Mouse (Mus musculus): ENCODE data around the gene Cacna1s. TPM values are rescaled to one million over a fixed set of nuclear protein-coding genes. Genes with fewer than 3 reads are reported as not detected.

Gene Cacna1s
- total RNA-seq, 1 experiment from 2014 or later = 1.6 TPM

DNA sequence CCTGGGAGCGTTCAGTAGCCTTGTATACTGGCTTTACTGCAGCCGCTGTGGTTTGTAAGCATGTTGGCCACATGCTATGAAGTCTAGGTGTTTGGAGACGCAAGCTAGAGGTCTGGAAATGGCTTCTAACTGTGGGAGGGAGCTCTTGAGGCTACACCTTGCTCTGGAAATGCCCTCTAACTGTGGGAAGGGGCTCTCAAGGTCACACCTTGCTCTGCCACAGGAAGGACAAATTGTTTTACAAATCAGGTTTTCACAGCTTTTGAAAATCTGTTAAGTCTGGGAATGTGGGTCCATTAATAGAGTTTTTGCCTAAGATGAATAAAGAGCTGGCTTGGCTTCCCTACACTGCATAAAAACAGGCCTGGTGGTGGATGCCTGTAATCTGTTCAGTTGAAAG is 41.2 kb downstream of the Cacna1s start:
- ATAC-seq (replicated peaks in 1 of 2; ENCODE audit: insufficient read depth in 1 of 2, low FRiP score in 2 of 2, low TSS enrichment in 1 of 2, low read depth in 1 of 2, poor library complexity in 2 of 2, severe bottlenecking in 2 of 2) = no peak

DNA sequence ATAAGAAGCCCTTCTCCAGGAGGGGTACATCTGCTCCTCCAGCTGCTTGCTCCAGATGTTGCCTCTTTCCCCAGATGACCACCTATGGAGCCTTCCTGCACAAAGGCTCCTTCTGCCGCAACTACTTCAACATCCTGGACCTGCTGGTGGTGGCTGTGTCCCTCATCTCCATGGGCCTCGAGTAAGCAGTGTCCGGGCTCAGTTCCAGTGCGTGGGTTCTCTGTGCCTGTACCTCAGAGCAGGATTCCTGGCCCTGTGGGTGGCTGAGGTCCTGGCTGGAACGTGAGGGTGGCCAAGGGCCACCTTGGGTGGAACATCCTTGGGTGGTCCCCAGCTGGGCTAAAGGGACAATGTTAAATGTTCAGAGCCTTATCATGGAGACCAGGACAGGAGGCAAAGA is 42.3 kb downstream of the Cacna1s start:
- ATAC-seq (replicated peaks in 1 of 2; ENCODE audit: insufficient read depth in 1 of 2, low FRiP score in 2 of 2, low TSS enrichment in 1 of 2, low read depth in 1 of 2, poor library complexity in 2 of 2, severe bottlenecking in 2 of 2) = no peak

DNA sequence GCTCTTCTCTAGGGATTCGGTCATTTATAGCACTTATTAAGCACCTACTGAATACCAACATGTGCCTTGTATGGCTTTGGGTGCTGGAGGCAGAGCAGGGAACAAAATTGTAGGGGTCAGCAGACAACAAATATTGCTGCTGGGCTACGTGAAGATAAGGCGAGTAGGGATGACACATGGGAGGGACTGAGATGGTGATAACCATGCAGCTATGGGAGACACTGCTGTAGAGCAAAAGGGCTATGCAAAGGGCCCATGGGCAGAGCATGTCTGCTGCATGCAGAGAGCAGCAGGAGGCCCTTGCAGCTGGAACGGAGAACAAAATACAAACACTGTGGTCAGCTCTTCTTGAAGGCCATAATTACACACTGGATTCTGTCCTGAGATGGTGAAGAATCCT is 49.5 kb downstream of the Cacna1s start:
- no peak for ATAC-seq (replicated peaks in 1 of 2; ENCODE audit: insufficient read depth in 1 of 2, low FRiP score in 2 of 2, low TSS enrichment in 1 of 2, low read depth in 1 of 2, poor library complexity in 2 of 2, severe bottlenecking in 2 of 2)

DNA sequence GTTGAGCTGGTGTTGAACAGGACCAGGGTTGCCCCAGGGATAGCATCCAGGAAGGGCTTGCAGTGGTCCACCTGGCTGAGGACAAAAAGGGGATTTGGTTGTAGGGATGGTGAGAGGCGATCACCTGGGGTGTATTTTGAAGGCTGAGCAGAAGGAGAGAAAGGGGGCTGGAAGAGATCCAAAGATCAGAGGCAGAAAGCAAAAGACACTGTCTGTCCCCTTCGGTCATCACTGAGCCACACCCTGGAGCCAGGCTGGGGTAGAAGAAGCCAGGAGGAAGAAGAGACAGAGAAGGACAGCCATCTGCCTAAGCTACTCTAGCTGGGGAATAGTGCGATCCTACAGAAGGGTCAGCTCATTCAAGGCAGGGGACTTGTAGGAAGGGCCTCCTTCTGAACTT is 50.0 kb downstream of the Cacna1s start:
- no peak for ATAC-seq (replicated peaks in 1 of 2; ENCODE audit: insufficient read depth in 1 of 2, low FRiP score in 2 of 2, low TSS enrichment in 1 of 2, low read depth in 1 of 2, poor library complexity in 2 of 2, severe bottlenecking in 2 of 2)

DNA sequence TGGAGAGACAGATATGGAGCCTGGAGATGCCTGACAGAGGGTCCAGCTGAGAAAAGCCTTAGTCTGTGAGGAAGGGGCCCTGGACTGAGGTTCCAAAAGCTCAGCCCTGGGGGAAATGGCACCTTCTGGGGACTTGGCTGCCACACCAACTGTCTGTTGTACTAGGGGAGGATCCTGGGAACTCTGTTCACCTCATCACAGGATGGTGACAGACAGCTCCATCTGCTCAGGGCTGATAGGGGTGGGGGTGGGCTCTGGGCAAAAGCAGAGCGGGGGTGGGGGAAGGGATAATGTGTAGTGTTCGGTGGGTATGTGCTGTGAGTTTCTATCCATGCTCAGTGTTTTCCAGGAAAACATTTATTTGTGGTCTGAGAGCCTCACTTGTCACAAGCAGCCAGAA is 50.4 kb downstream of the Cacna1s start:
- no peak for ATAC-seq (replicated peaks in 1 of 2; ENCODE audit: insufficient read depth in 1 of 2, low FRiP score in 2 of 2, low TSS enrichment in 1 of 2, low read depth in 1 of 2, poor library complexity in 2 of 2, severe bottlenecking in 2 of 2)

DNA sequence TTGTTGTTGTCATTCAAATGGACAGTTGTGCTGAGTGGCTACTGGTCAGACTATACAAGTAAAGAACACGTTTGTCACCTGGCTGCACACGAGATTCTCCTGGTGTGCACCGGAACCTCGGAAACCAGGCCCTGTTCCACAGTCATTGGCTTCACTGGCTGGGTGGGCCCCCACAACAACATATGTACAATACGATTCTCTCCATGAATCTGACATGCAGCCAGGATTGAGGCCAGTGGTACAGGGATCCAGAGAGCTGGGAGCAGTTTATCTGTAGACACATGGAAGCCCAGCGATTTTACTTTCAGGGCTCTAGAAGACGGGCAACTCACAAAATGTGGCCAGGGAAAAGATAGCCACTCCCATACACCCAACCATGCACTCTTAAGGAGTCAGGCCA is 51.1 kb downstream of the Cacna1s start:
- ATAC-seq (replicated peaks in 1 of 2; ENCODE audit: insufficient read depth in 1 of 2, low FRiP score in 2 of 2, low TSS enrichment in 1 of 2, low read depth in 1 of 2, poor library complexity in 2 of 2, severe bottlenecking in 2 of 2) = no peak

DNA sequence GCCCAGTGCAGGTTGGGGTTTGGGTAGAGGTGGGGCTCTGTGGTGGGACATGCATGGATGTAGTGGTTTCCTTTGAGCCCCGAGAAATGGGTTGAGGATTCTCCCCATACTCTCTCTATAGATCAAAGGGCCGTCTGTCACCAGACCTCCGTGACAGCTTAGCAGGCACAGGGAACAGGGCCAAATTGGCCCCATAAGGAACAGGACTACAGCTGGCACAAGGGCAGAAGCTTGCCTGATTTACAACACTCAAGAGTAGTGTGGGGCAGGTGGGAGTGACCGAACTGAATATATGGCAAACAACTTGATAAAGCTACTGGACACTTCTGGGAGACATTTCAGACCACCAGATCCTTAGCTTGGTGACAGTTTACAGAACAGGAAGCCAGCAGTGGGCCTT is 52.2 kb downstream of the Cacna1s start:
- no peak for ATAC-seq (replicated peaks in 1 of 2; ENCODE audit: insufficient read depth in 1 of 2, low FRiP score in 2 of 2, low TSS enrichment in 1 of 2, low read depth in 1 of 2, poor library complexity in 2 of 2, severe bottlenecking in 2 of 2)

DNA sequence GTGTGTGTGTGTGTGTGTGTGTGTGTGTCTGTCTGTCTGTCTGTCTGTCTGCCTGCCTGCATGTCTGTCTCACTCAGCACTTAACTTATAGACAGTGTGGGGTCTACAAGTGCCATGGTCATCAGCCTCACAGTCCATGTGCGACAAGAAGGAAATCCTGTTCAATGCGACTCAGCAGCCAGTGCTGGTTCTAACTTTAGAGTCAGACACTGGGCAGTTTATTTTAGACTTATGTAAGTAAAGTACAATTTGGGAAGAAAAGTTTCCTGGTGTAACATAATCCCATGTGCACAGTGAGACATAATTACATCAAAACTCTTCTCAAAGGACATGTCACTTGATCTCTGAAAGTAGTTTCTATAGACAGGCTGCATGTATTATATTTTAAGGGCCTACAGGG is 56.9 kb downstream of the Cacna1s start:
- ATAC-seq (replicated peaks in 1 of 2; ENCODE audit: insufficient read depth in 1 of 2, low FRiP score in 2 of 2, low TSS enrichment in 1 of 2, low read depth in 1 of 2, poor library complexity in 2 of 2, severe bottlenecking in 2 of 2) = no peak

DNA sequence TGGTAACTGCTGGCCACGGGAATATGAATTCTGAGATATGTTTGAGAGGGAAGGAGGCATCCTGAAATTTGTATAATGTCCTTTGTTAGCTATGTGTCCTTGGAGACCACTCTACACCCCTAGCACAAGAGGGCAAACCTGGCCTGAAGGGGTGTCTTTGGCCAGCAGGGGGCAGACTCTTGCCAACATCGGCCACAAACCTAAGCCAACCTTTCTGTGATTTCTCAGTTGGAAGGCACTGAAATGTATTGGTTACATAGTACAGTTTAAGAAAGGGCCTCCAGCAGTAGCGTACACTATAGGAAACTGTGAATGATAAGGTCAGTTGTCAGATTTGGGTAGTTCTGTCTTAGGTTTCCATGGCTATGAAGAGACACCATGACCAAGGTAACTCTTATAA is 63.6 kb downstream of the Cacna1s start:
- peak; percentile 42 to 52; a peak in 1 of 4 replicates for ATAC-seq (replicated peaks in 1 of 2; ENCODE audit: insufficient read depth in 1 of 2, low FRiP score in 2 of 2, low TSS enrichment in 1 of 2, low read depth in 1 of 2, poor library complexity in 2 of 2, severe bottlenecking in 2 of 2)

DNA sequence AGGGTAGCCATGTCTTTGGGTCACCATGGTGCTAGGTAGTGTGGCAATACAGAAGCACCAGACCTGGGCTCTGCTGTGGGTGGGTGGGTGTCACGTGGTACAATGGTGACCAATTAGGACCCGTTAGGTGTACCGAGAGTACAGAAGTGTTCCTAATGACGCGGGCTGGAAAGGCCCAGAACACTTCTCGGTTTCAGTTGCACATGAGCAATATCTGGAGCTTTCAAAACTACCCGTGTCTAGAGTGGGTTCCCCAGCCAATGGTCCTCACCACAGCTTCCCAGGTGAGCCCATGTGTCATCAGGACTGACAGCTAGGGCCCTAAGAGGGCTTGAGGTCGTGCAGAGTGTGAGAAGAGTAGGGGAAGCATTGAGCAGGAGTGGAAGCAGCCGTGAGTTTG is 64.5 kb downstream of the Cacna1s start:
- no peak for ATAC-seq (replicated peaks in 1 of 2; ENCODE audit: insufficient read depth in 1 of 2, low FRiP score in 2 of 2, low TSS enrichment in 1 of 2, low read depth in 1 of 2, poor library complexity in 2 of 2, severe bottlenecking in 2 of 2)

DNA sequence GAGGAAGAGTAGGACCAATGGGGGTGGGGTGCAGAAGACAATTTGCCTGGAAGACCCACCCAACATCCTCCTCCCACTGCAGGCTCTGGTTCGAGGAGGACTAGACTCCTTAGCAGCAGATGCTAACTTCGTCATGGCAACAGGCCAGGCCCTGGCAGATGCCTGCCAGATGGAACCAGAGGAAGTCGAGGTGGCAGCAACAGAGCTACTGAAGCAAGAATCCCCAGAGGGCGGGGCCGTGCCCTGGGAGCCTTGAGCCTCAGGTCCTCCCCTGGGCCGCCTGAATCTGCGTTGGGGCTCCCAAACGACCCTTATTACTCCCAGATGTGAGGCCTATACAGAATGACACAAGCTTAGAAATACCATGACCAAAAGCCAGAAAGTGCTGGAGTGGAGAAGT is 66.3 kb downstream of the Cacna1s start:
- ATAC-seq (replicated peaks in 1 of 2; ENCODE audit: insufficient read depth in 1 of 2, low FRiP score in 2 of 2, low TSS enrichment in 1 of 2, low read depth in 1 of 2, poor library complexity in 2 of 2, severe bottlenecking in 2 of 2) = peak; percentile 72

DNA sequence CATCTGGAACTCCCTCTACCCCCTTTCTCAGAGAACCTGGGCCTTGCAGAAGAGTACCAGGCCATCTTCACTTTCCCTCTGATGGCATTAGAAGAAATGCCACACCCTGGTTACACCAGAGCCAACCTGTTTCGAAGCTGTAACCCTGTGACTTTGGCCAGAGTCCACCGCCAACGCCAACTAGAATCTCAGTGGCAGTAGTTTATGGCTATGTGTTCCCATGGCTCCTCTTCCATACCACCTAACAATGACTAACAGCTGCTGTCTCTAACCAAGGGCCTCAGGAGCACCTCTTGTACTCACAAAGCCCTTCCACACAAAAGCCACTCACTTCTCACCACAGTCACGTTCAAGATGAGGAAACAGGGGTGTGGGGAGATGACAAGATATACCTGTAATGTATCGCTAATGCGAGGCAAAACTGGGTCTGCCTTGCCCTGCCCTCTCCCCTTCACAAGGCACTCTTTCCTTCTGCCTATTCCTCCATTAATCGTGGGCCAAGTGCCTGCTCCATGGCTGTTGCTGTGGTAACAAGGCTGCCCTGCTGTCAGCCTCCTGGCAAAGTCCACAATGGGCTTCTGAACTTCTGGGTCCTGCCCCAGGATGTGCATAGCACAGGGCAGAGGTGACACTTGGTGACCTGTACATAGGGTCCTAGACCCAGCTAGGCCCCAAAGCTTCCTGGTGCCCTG is 67.2 kb downstream of the Cacna1s start:
- no peak for ATAC-seq (replicated peaks in 1 of 2; ENCODE audit: insufficient read depth in 1 of 2, low FRiP score in 2 of 2, low TSS enrichment in 1 of 2, low read depth in 1 of 2, poor library complexity in 2 of 2, severe bottlenecking in 2 of 2)

DNA sequence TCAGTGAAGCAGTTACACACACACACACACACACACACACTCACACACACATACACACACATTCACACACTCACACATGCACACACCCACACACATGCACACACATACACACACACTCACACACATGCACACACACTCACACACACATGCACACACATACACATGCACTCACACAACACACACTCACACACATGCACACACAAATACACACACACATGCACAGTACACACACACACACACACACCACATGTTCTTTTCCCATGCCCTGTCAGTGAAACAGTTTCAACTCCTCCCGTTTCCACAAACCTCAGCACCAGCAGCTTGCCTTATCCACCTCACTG is 67.7 kb downstream of the Cacna1s start:
- no peak for ATAC-seq (replicated peaks in 1 of 2; ENCODE audit: insufficient read depth in 1 of 2, low FRiP score in 2 of 2, low TSS enrichment in 1 of 2, low read depth in 1 of 2, poor library complexity in 2 of 2, severe bottlenecking in 2 of 2)

DNA sequence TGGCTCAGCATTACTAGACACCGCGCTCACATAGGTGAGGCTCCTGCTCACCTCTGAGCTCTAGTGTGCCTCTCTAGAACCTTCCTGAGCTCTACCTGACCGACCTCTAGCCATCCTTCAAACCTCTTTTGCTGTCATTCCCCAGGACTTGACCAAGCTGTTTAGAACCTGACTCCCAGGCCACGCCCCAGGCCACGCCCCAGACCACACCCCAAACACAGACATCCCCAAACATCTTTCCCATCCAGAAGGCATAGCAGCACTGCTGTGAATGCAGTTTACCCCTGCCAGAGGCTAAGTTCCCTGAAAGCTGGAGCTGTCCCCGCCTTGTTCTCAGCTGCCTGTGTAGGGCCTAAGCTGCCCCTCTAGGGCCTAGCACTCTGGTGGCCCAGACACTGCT is 68.2 kb downstream of the Cacna1s start:
- ATAC-seq (replicated peaks in 1 of 2; ENCODE audit: insufficient read depth in 1 of 2, low FRiP score in 2 of 2, low TSS enrichment in 1 of 2, low read depth in 1 of 2, poor library complexity in 2 of 2, severe bottlenecking in 2 of 2) = no peak

DNA sequence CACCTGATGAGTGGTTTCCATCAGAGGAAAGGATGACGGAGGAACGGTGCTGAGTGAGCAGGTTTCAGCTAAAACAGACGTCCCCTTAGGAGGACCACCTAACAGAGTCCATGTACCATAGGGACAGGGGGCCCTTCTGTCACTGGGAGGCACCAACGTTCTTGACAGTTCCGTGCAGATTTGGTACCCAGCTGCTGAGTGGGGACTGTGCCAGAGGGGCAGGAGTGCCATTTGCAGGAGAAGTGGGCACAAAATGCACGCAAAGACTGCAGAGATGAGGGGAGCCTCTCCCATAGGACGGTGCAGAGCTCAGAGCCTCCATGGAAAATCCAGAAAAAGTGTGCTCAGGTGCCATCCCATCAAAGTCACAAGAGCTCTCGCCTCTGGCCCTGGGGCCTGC is 69.5 kb downstream of the Cacna1s start:
- ATAC-seq (replicated peaks in 1 of 2; ENCODE audit: insufficient read depth in 1 of 2, low FRiP score in 2 of 2, low TSS enrichment in 1 of 2, low read depth in 1 of 2, poor library complexity in 2 of 2, severe bottlenecking in 2 of 2) = no peak

DNA sequence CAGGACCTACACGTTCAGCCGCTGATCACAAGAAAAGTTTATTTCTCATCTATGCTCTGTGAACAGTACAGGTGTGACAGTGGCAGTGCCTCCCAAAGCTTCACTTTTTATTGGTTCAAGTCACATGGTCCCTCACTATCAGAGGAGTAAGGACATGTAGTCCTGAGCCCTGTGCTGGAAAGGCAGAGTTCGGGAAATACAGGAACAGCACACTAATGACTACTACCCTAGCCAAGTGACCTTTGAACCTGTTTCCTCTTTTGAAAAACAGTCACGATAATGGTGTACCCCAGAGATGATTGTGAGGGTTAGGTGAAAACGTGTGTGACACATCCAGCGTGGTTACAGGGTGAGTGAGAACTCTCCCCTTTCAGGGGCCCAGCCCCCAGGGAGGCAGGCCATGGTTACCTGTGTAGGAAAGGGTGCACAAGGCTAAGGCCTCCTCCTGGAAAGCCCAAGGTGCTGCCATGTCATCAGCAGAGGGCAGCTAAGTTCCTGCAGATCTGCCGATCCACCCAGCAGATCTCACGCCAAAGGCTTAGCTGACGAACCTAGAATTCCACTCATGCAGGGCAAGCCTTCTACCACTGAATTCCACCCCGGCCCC is 73.7 kb downstream of the Cacna1s start:
- ATAC-seq (replicated peaks in 1 of 2; ENCODE audit: insufficient read depth in 1 of 2, low FRiP score in 2 of 2, low TSS enrichment in 1 of 2, low read depth in 1 of 2, poor library complexity in 2 of 2, severe bottlenecking in 2 of 2) = no peak

DNA sequence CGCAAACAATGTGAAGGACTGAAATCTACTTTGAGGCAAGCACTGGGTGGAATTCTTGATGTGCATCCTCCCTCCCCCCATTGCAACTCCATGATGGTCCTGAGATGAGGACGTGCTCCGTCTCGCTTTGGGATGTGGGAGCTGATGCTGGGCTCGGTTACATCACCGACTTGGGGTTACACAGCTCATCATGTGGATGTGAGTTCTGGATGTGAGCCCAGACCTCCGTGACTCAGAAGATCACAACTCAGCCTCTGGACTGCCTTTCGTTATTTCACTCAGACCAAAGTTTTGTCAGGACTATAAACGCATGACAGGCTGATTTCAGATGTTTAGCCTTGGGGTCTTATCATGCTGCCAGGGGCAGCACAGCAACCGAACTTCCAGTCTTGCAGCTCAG is 74.3 kb downstream of the Cacna1s start:
- 0 out of 4 replicates have a peak, but pooled peaks of 1 of the 2 experiments have one; percentile 18 for ATAC-seq (replicated peaks in 1 of 2; ENCODE audit: insufficient read depth in 1 of 2, low FRiP score in 2 of 2, low TSS enrichment in 1 of 2, low read depth in 1 of 2, poor library complexity in 2 of 2, severe bottlenecking in 2 of 2)

DNA sequence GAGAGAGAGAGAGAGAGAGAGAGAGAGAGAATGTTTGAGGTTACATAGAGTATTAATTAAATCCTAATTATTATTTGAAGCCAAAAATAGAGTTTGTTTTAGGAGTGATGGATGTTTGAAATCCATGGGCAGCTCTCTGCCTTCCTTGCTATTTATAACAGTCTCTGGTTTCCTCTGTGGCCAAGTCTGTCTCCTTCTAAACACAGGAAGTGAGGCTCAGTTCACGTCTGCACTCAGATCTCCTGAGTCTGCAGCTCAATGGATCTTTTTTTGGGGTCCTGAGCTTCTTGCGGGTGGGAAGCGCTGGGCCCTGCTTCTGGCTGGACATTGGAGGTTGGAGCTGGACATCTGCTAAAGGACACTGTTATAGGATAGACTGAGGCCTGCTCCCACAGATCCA is 75.3 kb downstream of the Cacna1s start:
- no peak for ATAC-seq (replicated peaks in 1 of 2; ENCODE audit: insufficient read depth in 1 of 2, low FRiP score in 2 of 2, low TSS enrichment in 1 of 2, low read depth in 1 of 2, poor library complexity in 2 of 2, severe bottlenecking in 2 of 2)

DNA sequence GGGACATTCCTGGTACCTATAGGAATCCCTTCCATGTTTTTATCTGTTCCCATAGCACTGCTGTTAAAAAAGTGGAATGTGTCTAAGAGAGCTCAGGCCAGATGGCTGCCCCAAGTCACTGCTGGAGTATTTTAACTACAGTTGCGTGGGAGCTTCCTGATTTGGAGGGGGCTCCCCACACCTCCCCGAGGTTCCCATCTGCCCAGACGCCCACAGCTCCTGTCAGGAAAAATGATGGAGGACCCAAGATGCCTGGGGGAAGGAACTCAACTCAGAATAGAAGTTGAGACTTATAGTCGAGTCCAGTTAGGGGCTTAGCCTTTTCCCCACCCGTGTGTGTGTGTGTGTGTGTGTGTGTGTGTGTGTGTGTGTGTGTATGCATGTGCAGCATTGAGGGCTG is 75.9 kb downstream of the Cacna1s start:
- no peak for ATAC-seq (replicated peaks in 1 of 2; ENCODE audit: insufficient read depth in 1 of 2, low FRiP score in 2 of 2, low TSS enrichment in 1 of 2, low read depth in 1 of 2, poor library complexity in 2 of 2, severe bottlenecking in 2 of 2)
